Mouse (Mus musculus): ENCODE measurements around the gene Lyl1.

Gene Lyl1

GRCm38 (mm10) chr8:84703466-84704249 lies 2.4 kb downstream of the Lyl1 start:
- peak; percentile 64 for DNase-seq (ENCODE audit: low spot score)

GRCm38 (mm10) chr8:84704356-84704755 lies 3.1 kb downstream of the Lyl1 start:
- DNase-seq (ENCODE audit: low spot score), result peak; percentile 61

GRCm38 (mm10) chr8:84704867-84705831 lies 3.9 kb downstream of the Lyl1 start:
- DNase-seq (ENCODE audit: low spot score), result no peak

GRCm38 (mm10) chr8:84705960-84706359 lies 4.7 kb downstream of the Lyl1 start:
- no peak for DNase-seq (ENCODE audit: low spot score)

GRCm38 (mm10) chr8:84706610-84707266 lies 5.5 kb downstream of the Lyl1 start:
- no peak for DNase-seq (ENCODE audit: low spot score)

GRCm38 (mm10) chr8:84707267-84707883 lies 6.1 kb downstream of the Lyl1 start:
- no peak for DNase-seq (ENCODE audit: low spot score)

GRCm38 (mm10) chr8:84708071-84708541 lies 6.8 kb downstream of the Lyl1 start:
- DNase-seq (ENCODE audit: low spot score), result no peak

GRCm38 (mm10) chr8:84708774-84709475 lies 7.7 kb downstream of the Lyl1 start:
- DNase-seq (ENCODE audit: low spot score), result peak; percentile 85

GRCm38 (mm10) chr8:84709931-84710330 lies 8.7 kb downstream of the Lyl1 start:
- DNase-seq (ENCODE audit: low spot score), result no peak

- no peak for DNase-seq (ENCODE audit: low spot score)
Observed at GRCm38 (mm10) chr8:84711312-84711711, 10.1 kb downstream of the Lyl1 start.

GRCm38 (mm10) chr8:84711933-84712758 lies 10.9 kb downstream of the Lyl1 start:
- no peak for DNase-seq (ENCODE audit: low spot score)

- DNase-seq (ENCODE audit: low spot score), result no peak
Observed at GRCm38 (mm10) chr8:84712759-84713120, 11.5 kb downstream of the Lyl1 start.

GRCm38 (mm10) chr8:84713381-84713780 lies 12.1 kb downstream of the Lyl1 start:
- DNase-seq (ENCODE audit: low spot score), result no peak

GRCm38 (mm10) chr8:84714161-84714560 lies 12.9 kb downstream of the Lyl1 start:
- DNase-seq (ENCODE audit: low spot score), result no peak

GRCm38 (mm10) chr8:84715893-84716468 lies 14.7 kb downstream of the Lyl1 start:
- no peak for DNase-seq (ENCODE audit: low spot score)

GRCm38 (mm10) chr8:84716790-84717189 lies 15.5 kb downstream of the Lyl1 start:
- no peak for DNase-seq (ENCODE audit: low spot score)

GRCm38 (mm10) chr8:84718476-84718875 lies 17.2 kb downstream of the Lyl1 start:
- DNase-seq (ENCODE audit: low spot score), result no peak

GRCm38 (mm10) chr8:84718959-84719690 lies 17.9 kb downstream of the Lyl1 start:
- no peak for DNase-seq (ENCODE audit: low spot score)

GRCm38 (mm10) chr8:84722530-84722849 lies 21.2 kb downstream of the Lyl1 start:
- no peak for DNase-seq (ENCODE audit: low spot score)

Measured in T-cell, adult 2 months (primary cell).